Mouse (Mus musculus): ENCODE measurements around the gene Tpgs1. TPM values are rescaled to one million over a fixed set of nuclear protein-coding genes. Genes with fewer than 3 reads are reported as not detected.

The Tpgs1 gene
- total and polyA plus RNA-seq, 3 experiments: 42.0 to 58.9 (median 42.8) TPM

DNA sequence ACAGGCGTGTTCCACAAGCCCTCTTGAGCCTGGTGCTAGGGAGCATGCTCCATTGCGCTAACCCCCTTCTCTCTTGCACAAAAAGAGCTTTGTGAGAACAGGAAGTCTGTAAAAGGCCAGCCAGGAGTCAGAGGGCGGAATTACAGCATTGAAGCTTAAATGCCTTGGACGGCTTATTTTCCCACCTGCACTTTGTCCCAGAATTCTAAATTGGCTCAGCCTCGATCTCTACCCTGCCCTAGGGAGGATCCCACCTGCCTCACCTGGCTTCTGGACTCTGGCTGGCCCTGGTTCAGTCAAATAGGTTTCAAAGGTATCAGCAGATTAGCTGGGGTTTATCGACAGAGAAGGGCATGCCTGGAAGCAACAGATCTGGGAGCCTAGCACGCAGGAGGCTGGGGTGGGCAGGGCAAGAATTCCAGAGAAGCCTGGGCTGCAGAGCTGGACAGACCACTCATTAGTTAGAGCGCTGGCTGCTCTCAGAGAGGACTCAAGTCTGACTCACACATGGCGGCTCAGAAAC lies 27.0 kb downstream of the Tpgs1 start:
- dilution Hi-C loops (cut with MboI; ENCODE audit: extremely low pct_ligation_motif_present, extremely low pct_unique_long_range_greater_than_20kb, low sequenced_read_pairs): no loop called here
- no peak overlapping the region for H3K4me2 ChIP-seq (ENCODE audit: insufficient read depth, low read depth, poor library complexity, severe bottlenecking)
- DNase-seq (ENCODE audit: extremely low read depth): no peak
- no peak overlapping the region for H3K9ac ChIP-seq (ENCODE audit: insufficient read depth, low read depth)
- peaks cover 6% of the 10 kb centered on the region for H3K9me3 ChIP-seq (replicated peaks; ENCODE audit: low read length)
- no peak overlapping the region for H3K4me3 ChIP-seq (replicated peaks in 1 of 3; ENCODE audit: low read depth in 2 of 3, low read length in 2 of 3, poor library complexity in 1 of 3)
- peaks cover 0 to 3% of the 10 kb centered on the region in 2 experiments; a peak in 1 of 4 replicates for H3K4me1 ChIP-seq (ENCODE audit: control insufficient read depth in 1 of 2, insufficient read depth in 2 of 2)
- TF ChIP-seq UBTF (IDR thresholded peaks at IDR 0.05; ENCODE audit: low read depth, low read length) (no peak), JUN (IDR thresholded peaks at IDR 0.05; ENCODE audit: insufficient read depth, low read depth, low read length) (no peak), ZKSCAN1 (IDR thresholded peaks at IDR 0.05; ENCODE audit: borderline replicate concordance, low read depth, low read length) (no peak), CTCF (conservative IDR thresholded peaks at IDR 0.05 in 1 of 2, IDR thresholded peaks at IDR 0.05 in 1 of 2; ENCODE audit: low read depth in 2 of 2, low read length in 2 of 2) (no peak), MAX (IDR thresholded peaks at IDR 0.05; ENCODE audit: low read length) (no peak), POLR2AphosphoS2 (IDR thresholded peaks at IDR 0.05; ENCODE audit: low read depth, low read length) (no peak), POLR2A (IDR thresholded peaks at IDR 0.05; ENCODE audit: low read depth, low read length) (no peak), MYC (IDR thresholded peaks at IDR 0.05; ENCODE audit: low read depth, low read length) (no peak), ZMIZ1 (IDR thresholded peaks at IDR 0.05; ENCODE audit: low read depth, low read length) (no peak), ZC3H11A (IDR thresholded peaks at IDR 0.05; ENCODE audit: low read depth, low read length) (no peak), RCOR1 (conservative IDR thresholded peaks at IDR 0.05; ENCODE audit: low read depth, low read length) (no peak), E2F4 (IDR thresholded peaks at IDR 0.05; ENCODE audit: insufficient replicate concordance, low read depth, low read length) (no peak), RAD21 (IDR thresholded peaks at IDR 0.05; ENCODE audit: low read depth, low read length) (no peak), IRF4 (IDR thresholded peaks at IDR 0.05; ENCODE audit: low read depth, low read length) (no peak)
- H3K27ac ChIP-seq (ENCODE audit: insufficient read depth, low read depth): no peak overlapping the region
- peaks cover 0 to 9% of the 10 kb centered on the region in 2 experiments for H3K36me3 ChIP-seq (replicated peaks in 1 of 2; ENCODE audit: control insufficient read depth in 1 of 2, insufficient read depth in 1 of 2, low read length in 1 of 2)
- H3K79me2 ChIP-seq (replicated peaks; ENCODE audit: control insufficient read depth, extremely low read depth, insufficient read depth, poor library complexity, severe bottlenecking): no peaks in the 10 kb centered on the region
- in situ Hi-C loops (cut with MboI; ENCODE audit: low pct_ligation_motif_present, low pct_unique_long_range_greater_than_20kb, low sequenced_read_pairs): no loop called here
- no peaks in the 10 kb centered on the region for H3K27me3 ChIP-seq (replicated peaks)

DNA sequence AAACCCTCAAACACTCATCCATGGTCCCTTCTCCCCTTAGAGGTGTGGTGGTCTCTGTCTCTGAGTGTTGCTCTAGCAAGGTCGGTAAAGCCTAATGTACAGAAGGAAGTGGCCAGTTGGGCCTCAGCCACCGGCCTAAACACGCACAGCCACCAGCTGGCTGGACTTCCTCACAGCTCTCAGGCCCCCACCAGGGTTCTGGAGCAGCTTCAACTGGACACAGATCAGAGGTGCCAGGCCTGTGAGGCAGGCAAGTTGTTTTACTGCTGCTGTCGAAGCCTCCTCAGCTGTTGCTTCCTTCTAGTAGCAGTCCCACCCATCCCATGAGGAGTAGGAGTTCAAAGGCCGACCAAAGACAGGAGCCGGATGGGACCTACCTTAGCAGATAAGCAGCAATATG lies 28.7 kb downstream of the Tpgs1 start:
- Histone ChIP-seq H3K9me3 (replicated peaks; ENCODE audit: low read length) (no peaks in the 10 kb centered on the region), H3K4me2 (ENCODE audit: insufficient read depth, low read depth, poor library complexity, severe bottlenecking) (no peak overlapping the region), H3K4me3 (replicated peaks in 1 of 3; ENCODE audit: low read depth in 2 of 3, low read length in 2 of 3, poor library complexity in 1 of 3) (no peak overlapping the region), H3K79me2 (replicated peaks; ENCODE audit: control insufficient read depth, extremely low read depth, insufficient read depth, poor library complexity, severe bottlenecking) (no peaks in the 10 kb centered on the region), H3K27me3 (replicated peaks) (no peaks in the 10 kb centered on the region), H3K27ac (ENCODE audit: insufficient read depth, low read depth) (no peak overlapping the region), H3K9ac (ENCODE audit: insufficient read depth, low read depth) (no peak overlapping the region), H3K4me1 (ENCODE audit: control insufficient read depth in 1 of 2, insufficient read depth in 2 of 2) (peaks cover 0 to 3% of the 10 kb centered on the region in 2 experiments; a peak in 1 of 4 replicates), H3K36me3 (replicated peaks in 1 of 2; ENCODE audit: control insufficient read depth in 1 of 2, insufficient read depth in 1 of 2, low read length in 1 of 2) (peaks cover 0 to 2% of the 10 kb centered on the region in 2 experiments)
- in situ Hi-C loops (cut with MboI; ENCODE audit: low pct_ligation_motif_present, low pct_unique_long_range_greater_than_20kb, low sequenced_read_pairs): no loop called here
- DNase-seq (ENCODE audit: extremely low read depth): no peak
- dilution Hi-C loops (cut with MboI; ENCODE audit: extremely low pct_ligation_motif_present, extremely low pct_unique_long_range_greater_than_20kb, low sequenced_read_pairs): no loop called here
- TF ChIP-seq MYC (IDR thresholded peaks at IDR 0.05; ENCODE audit: low read depth, low read length) (no peak), MXI1 (IDR thresholded peaks at IDR 0.05; ENCODE audit: low read depth, low read length) (no peak), MEF2A (IDR thresholded peaks at IDR 0.05; ENCODE audit: borderline replicate concordance, low read depth, low read length) (no peak), TBP (conservative IDR thresholded peaks at IDR 0.05; ENCODE audit: low read depth, low read length) (no peak), ETS1 (conservative IDR thresholded peaks at IDR 0.05; ENCODE audit: low read depth, low read length) (no peak), SIN3A (IDR thresholded peaks at IDR 0.05; ENCODE audit: low read length) (no peak), ZKSCAN1 (IDR thresholded peaks at IDR 0.05; ENCODE audit: borderline replicate concordance, low read depth, low read length) (no peak), IRF4 (IDR thresholded peaks at IDR 0.05; ENCODE audit: low read depth, low read length) (no peak)
